Mouse (Mus musculus): ENCODE data around the gene Msh5. TPM values are rescaled to one million over a fixed set of nuclear protein-coding genes. Genes with fewer than 3 reads are reported as not detected.
"Not testable (repeated sequence)": the region's sequence is repeated elsewhere in the genome, so short reads cannot be mapped to it uniquely, and the experiment has no call there.

The Msh5 gene
- polyA plus RNA-seq, 1 experiment = 5.2 TPM

DNA sequence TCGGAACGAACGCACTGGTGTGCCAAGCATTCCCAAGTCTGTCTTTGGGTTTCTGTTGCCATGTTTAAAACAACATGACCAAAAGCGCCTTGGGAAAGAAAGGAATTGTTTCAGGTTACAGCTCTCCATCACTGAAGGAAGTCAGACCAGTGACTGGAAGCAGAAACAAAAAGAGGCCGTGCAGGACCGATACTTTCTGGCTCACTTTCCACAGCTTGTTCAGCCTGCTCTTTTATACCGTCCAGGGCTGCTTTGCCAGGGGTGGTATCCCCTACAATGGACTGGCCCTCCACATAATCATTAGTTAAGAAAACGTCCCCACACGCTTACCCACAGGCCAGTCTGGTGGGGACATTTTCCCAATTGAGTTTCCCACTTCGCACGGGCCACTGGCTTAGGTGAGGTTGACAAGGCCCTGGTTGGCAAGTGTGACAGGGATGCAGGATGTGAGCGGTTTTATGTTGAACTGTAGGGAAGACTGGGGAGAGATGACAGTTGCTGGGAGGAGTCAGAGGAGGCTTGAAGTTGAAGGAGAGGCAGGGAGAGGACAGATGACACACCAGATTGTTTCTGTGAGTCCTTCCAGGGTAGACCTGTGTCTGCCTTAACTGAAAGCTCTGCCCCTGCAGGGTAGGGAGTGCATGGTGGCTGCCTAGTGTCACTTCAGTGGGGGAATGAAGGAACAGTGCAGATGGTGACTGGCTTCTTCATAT is 44.2 kb downstream of the Msh5 start:
- no peak for DNase-seq (ENCODE audit: low read depth)

GRCm38 (mm10) chr17:35001452-35002152 is 44.9 kb downstream of the Msh5 start:
- no peak for DNase-seq (ENCODE audit: low read depth)

DNA sequence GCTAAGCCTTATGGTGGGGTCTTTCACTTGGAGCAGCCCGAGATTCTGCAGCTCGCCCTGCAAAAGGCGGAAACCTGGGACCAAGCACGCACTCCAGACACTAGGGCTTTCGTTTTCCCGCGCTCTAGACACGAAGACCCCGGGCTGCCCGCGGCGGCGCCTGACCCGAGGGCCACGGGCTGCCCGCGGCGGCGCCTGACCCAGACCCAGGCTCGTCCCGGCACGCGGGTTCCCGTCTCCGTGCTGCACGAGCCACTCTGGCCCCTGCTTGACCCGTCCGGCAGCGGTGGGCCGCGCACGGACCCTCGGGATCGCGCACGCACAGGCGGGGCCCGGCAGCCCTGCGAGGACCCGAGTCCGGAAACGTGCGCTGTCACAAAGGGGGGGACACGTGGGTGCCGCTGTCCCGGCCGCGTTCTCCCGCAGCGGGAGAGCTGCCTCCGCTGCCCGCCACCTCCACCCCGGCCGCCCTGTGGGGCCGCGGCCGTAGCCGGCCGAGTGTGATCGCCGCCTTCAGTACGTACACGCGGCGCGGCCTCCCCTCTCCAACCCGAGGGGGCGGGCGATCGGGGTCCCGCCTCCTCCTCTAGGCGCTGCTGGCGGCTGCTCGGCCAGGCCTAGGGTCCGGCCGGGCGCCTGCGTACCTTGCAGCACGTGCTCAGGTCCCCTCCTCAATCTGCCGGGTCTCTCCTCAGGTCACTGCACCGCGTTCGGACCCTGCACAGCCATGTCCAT is 45.7 kb downstream of the Msh5 start, which contains the start of gene Vars:
Gene Vars, plus strand, starts transcription at position 271 of the 735 bp plus-strand sequence.
- no peak for DNase-seq (ENCODE audit: low read depth)

- not testable (repeated sequence) for DNase-seq (ENCODE audit: low read depth)
Observed at GRCm38 (mm10) chr17:34999871-35000716, 46.5 kb downstream of the Msh5 start.

GRCm38 (mm10) chr17:34998526-34999430 is 47.8 kb downstream of the Msh5 start:
- DNase-seq (ENCODE audit: low read depth) = no peak

- no peak for DNase-seq (ENCODE audit: low read depth)
Observed at GRCm38 (mm10) chr17:34997142-34997483, 49.4 kb downstream of the Msh5 start.

DNA sequence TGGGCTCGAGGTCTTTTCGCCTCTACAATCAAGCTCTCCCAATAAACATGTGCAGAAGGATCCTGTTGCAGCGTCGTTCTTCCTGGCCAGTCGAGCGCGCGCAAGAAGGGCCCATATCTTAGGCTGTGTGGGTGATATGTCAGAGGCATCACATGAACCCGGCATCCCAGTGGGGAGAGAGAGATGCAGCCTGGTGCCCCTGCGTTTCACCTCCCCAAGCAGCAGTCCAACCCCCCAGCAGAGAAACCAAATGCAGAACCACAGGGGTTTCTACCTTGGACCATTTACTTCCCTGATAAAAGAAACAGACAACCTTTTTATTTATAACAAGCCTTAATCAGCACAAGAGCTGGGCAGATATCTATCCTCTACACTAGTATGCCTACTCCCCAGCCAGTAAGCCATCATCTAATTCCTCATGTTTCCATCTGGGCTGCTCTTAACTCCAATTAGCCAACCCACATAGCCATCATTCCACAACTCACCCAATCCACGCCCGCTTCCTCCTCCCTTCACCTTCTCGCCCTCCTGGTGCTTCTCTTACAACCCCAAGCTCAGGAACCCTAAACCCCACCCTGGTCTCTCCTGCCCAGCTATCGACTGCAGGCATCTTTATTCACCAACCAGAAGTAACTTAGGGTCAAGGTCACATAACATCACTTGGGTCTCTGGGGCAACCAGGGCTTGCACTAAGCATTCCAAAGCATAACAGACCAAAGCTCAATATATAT is 50.0 kb downstream of the Msh5 start:
- no peak for DNase-seq (ENCODE audit: low read depth)

- not testable (repeated sequence) for DNase-seq (ENCODE audit: low read depth)
Observed at GRCm38 (mm10) chr17:34995927-34996326, 50.6 kb downstream of the Msh5 start.

DNA sequence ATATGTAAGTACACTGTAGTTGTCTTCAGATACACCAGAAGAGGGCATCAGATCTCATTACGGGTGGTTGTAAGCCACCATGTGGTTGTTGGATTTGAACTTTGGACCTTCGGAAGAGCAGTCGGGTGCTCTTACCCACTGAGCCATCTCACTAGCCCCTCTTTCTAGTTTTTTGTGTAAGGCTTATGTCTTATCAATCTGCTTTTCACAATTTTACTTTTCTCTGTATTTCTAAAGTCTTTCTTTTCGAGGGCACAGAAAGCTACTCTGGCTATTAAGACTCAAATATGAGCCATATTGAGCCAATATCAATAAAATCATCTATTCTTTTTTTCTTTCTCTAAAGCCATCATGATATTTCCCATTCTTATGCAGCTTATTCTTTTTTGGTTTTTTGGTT is 51.4 kb downstream of the Msh5 start:
- not testable (repeated sequence) for DNase-seq (ENCODE audit: low read depth)

DNA sequence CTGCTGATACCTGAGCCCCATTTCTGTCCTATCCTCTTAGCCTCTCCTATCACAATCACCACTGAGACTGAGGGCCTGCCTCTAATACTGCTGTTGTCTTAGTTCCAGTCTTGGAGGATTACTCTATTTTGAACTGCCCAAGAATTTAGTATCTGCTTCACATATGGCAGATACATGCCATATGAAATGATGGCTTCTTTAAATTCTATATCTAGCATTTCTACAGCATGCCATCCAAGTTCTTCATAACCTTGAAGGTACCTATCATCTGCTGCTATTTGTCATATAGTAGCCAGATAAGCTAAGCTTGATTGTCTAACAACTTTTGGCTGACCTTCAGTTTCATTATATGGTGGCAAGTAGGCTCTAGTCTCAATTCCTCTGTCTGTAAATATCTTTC is 51.8 kb downstream of the Msh5 start:
- DNase-seq (ENCODE audit: low read depth) = no peak

DNA sequence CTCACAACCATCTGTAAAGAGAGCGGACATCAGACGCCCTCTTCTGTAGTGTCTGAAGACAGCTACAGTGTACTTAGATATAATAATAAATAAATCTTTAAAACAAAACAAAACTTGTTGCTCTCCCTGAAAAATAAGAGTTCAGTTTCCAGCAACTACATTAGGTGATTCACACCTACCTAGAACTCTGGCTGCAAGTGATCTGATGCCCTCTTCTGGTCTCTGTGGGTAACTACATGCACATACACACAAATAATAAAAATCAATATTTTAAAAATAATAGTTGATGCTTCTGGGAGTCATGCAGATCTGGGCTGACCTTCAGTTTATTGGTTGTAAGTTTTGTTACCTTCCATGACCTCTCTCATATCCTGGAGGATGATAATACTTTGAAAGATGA is 62.3 kb downstream of the Msh5 start:
- DNase-seq (ENCODE audit: low read depth) = no peak

DNA sequence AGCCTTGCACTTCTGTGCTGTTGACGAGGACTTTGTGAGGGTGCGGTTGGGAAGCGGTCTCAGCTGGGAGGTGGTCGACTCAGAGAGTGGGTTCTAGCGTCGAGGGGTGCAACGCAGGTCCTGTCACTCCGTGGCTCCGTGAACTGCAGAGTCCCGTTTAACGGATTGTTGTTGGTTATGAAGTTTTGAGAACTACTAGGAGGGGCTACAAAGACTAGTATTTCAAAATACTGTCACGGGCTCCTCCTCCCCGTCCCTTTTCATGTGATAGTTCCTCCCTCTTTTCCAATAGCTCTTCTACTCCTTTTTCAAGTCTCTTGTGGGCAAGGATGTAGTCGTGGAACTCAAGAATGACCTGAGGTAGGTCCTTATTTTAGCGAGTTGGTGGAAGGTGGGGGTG is 64.2 kb downstream of the Msh5 start:
- no peak for DNase-seq (ENCODE audit: low read depth)

- no peak for DNase-seq (ENCODE audit: low read depth)
Observed at GRCm38 (mm10) chr17:34981690-34982180, 64.8 kb downstream of the Msh5 start, which contains the start of gene Lsm2. Lsm2 (plus strand) TSS chr17:34981862.

DNA sequence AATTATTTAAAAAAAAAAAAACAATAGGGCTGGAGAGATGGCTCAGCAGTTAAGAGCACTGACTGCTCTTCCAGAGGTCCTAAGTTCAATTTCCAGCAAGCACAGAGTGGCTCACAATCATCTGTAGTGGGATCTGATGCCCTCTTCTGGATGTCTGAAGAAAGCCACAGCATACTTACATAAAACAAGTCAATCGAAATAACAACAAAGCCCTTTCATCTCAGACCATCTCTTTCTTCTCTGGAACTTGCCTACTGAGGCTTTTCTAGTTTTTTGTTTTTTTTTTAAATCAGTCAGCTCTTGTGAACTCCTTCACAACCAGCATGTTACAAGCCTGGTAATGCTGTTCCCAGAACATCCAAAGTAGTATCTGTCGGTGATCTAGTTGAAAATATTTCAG is 65.9 kb downstream of the Msh5 start:
- no peak for DNase-seq (ENCODE audit: low read depth)

DNA sequence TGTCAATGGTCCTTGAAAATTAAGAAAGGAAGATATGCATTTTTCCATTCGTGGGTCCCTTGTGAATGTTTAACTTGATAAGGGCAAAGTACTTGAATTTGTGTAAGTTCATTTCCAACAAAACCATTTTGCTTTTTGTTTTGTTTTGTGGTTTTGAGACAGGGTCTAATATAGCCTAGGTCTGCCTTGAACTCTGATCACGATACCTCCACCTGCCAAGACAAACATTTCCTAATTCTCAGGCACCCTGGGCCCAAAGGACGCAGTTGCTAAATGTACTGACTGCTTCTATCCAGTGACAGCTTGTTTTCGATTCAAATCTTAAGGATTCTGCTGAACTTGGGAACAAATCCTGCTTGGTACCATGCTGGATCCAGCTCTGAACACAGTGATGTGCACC is 66.9 kb downstream of the Msh5 start:
- DNase-seq (ENCODE audit: low read depth) = no peak

Other genes starting within 250 kb of the Msh5 start
- 0.28 and 0.29 TPM in 2 replicates for gene Cyp21a1, start 242.2 kb downstream of the Msh5 start, polyA plus RNA-seq (2012; rRNA removed)
- 37.7 and 59.7 TPM in 2 replicates for gene Stk19, start 209.8 kb downstream of the Msh5 start, polyA plus RNA-seq (2012; rRNA removed)
- gene Dxo, start 209.7 kb downstream of the Msh5 start, polyA plus RNA-seq (2012; rRNA removed) = 62.6 and 64.9 TPM in 2 replicates
- 91.1 and 93.8 TPM in 2 replicates for gene Skiv2l, start 196.5 kb downstream of the Msh5 start, polyA plus RNA-seq (2012; rRNA removed)
- 53.8 and 77.2 TPM in 2 replicates for gene Nelfe, start 196.4 kb downstream of the Msh5 start, polyA plus RNA-seq (2012; rRNA removed)
- gene Cfb, start 184.2 kb downstream of the Msh5 start, polyA plus RNA-seq (2012; rRNA removed) = 70.2 and 140 TPM in 2 replicates
- 14.5 and 14.8 TPM in 2 replicates for gene Zbtb12, start 167.3 kb downstream of the Msh5 start, polyA plus RNA-seq (2012; rRNA removed)
- not detected in 2 replicates for gene Gm20547, start 164.7 kb downstream of the Msh5 start, polyA plus RNA-seq (2012; rRNA removed)
- gene C2, start 148.5 kb downstream of the Msh5 start, polyA plus RNA-seq (2012; rRNA removed) = 54.9 and 69.0 TPM in 2 replicates
- 230 TPM in 2 replicates for gene Ehmt2, start 148.3 kb downstream of the Msh5 start, polyA plus RNA-seq (2012; rRNA removed)
- gene Slc44a4, start 132.3 kb downstream of the Msh5 start, polyA plus RNA-seq (2012; rRNA removed) = 48.4 and 50.0 TPM in 2 replicates
- gene Neu1, start 115.5 kb downstream of the Msh5 start, polyA plus RNA-seq (2012; rRNA removed) = 113 and 155 TPM in 2 replicates
- gene Hspa1b, start 87.5 kb downstream of the Msh5 start, polyA plus RNA-seq (2012; rRNA removed) = 58.3 and 104 TPM in 2 replicates
- gene Gm20481, start 76.8 kb downstream of the Msh5 start, polyA plus RNA-seq (2012; rRNA removed) = 0.24 TPM in 1 of 2 replicates, not detected in the other
- gene Hspa1a, start 74.6 kb downstream of the Msh5 start, polyA plus RNA-seq (2012; rRNA removed) = 37.0 and 50.4 TPM in 2 replicates
- gene Hspa1l, start 74.0 kb downstream of the Msh5 start, polyA plus RNA-seq (2012; rRNA removed) = 2.4 and 4.4 TPM in 2 replicates
- 36.8 and 54.6 TPM in 2 replicates for gene Lsm2, start 64.9 kb downstream of the Msh5 start, polyA plus RNA-seq (2012; rRNA removed)
- gene Vars, start 45.8 kb downstream of the Msh5 start, polyA plus RNA-seq (2012; rRNA removed) = 127 and 175 TPM in 2 replicates
- gene Vwa7, start 30.2 kb downstream of the Msh5 start, polyA plus RNA-seq (2012; rRNA removed) = 1.2 and 1.3 TPM in 2 replicates
- gene Sapcd1, start 18.7 kb downstream of the Msh5 start, polyA plus RNA-seq (2012; rRNA removed) = 3.0 and 3.4 TPM in 2 replicates
- gene Clic1, start 3.2 kb upstream of the Msh5 start, polyA plus RNA-seq (2012; rRNA removed) = 129 and 133 TPM in 2 replicates
- gene Ddah2, start 12.3 kb upstream of the Msh5 start, polyA plus RNA-seq (2012; rRNA removed) = 54.7 and 62.7 TPM in 2 replicates
- 0.61 and 0.66 TPM in 2 replicates for gene Ly6g6c, start 18.6 kb upstream of the Msh5 start, polyA plus RNA-seq (2012; rRNA removed)
- gene Mpig6b, start 19.4 kb upstream of the Msh5 start, polyA plus RNA-seq (2012; rRNA removed) = 1.5 and 3.3 TPM in 2 replicates
- gene Ly6g6e, start 30.2 kb upstream of the Msh5 start, polyA plus RNA-seq (2012; rRNA removed) = 19.1 and 23.4 TPM in 2 replicates
- 15.7 and 17.2 TPM in 2 replicates for gene Ly6g6d, start 31.3 kb upstream of the Msh5 start, polyA plus RNA-seq (2012; rRNA removed)
- 0.09 TPM in 1 of 2 replicates, not detected in the other for gene Ly6g6f, start 38.9 kb upstream of the Msh5 start, polyA plus RNA-seq (2012; rRNA removed)
- 211 and 233 TPM in 2 replicates for gene Abhd16a, start 42.5 kb upstream of the Msh5 start, polyA plus RNA-seq (2012; rRNA removed)
- 2,220 and 3,034 TPM in 2 replicates for gene Ly6g5c, start 61.5 kb upstream of the Msh5 start, polyA plus RNA-seq (2012; rRNA removed)
- gene Ly6g5b, start 68.7 kb upstream of the Msh5 start, polyA plus RNA-seq (2012; rRNA removed) = 1,986 and 2,407 TPM in 2 replicates
- gene Gpank1, start 74.7 kb upstream of the Msh5 start, polyA plus RNA-seq (2012; rRNA removed) = 9.4 and 10.1 TPM in 2 replicates
- 397 and 504 TPM in 2 replicates for gene Csnk2b, start 75.3 kb upstream of the Msh5 start, polyA plus RNA-seq (2012; rRNA removed)
- gene D17H6S53E, start 79.6 kb upstream of the Msh5 start, polyA plus RNA-seq (2012; rRNA removed) = 6.4 and 7.7 TPM in 2 replicates
- gene Apom, start 85.3 kb upstream of the Msh5 start, polyA plus RNA-seq (2012; rRNA removed) = 0.11 and 0.49 TPM in 2 replicates
- gene Bag6, start 88.4 kb upstream of the Msh5 start, polyA plus RNA-seq (2012; rRNA removed) = 170 and 187 TPM in 2 replicates
- 218 and 257 TPM in 2 replicates for gene Prrc2a, start 118.2 kb upstream of the Msh5 start, polyA plus RNA-seq (2012; rRNA removed)
- gene Aif1, start 129.3 kb upstream of the Msh5 start, polyA plus RNA-seq (2012; rRNA removed) = 2.5 and 3.4 TPM in 2 replicates
- gene Lst1, start 141.7 kb upstream of the Msh5 start, polyA plus RNA-seq (2012; rRNA removed) = 15.3 and 20.2 TPM in 2 replicates
- 2.7 and 3.2 TPM in 2 replicates for gene Ltb, start 147.7 kb upstream of the Msh5 start, polyA plus RNA-seq (2012; rRNA removed)
- gene Tnf, start 155.3 kb upstream of the Msh5 start, polyA plus RNA-seq (2012; rRNA removed) = 0.82 and 1.3 TPM in 2 replicates
- 0.28 TPM in 2 replicates for gene Lta, start 158.6 kb upstream of the Msh5 start, polyA plus RNA-seq (2012; rRNA removed)
- 1.2 and 3.1 TPM in 2 replicates for gene Gm16181, start 174.1 kb upstream of the Msh5 start, polyA plus RNA-seq (2012; rRNA removed)
- 20.9 and 22.5 TPM in 2 replicates for gene Atp6v1g2, start 186.9 kb upstream of the Msh5 start, polyA plus RNA-seq (2012; rRNA removed)
- gene Nfkbil1, start 189.0 kb upstream of the Msh5 start, polyA plus RNA-seq (2012; rRNA removed) = 15.7 and 19.9 TPM in 2 replicates
- 310 and 321 TPM in 2 replicates for gene Ddx39b, start 195.0 kb upstream of the Msh5 start, polyA plus RNA-seq (2012; rRNA removed)
- 753 and 887 TPM in 2 replicates for gene H2-D1, start 216.0 kb upstream of the Msh5 start, polyA plus RNA-seq (2012; rRNA removed)

Measured in gonadal fat pad, adult 2 months (tissue).